Mouse (Mus musculus) urinary bladder, postnatal 25 days (tissue): ENCODE data around the gene Cdc42se1.
"Not testable (repeated sequence)": the region's sequence is repeated elsewhere in the genome, so short reads cannot be mapped to it uniquely, and the experiment has no call there.

Experiments
- DNase-seq: peaks from one replicate; pipeline ENCODE4 v3.0.0; 2022; ENCODE audit warnings: low spot score

Cdc42se1 gene

GRCm38 (mm10) chr3:95228148-95228893, at the start of gene Cdc42se1:
Gene Cdc42se1, plus strand, starts transcription at chr3:95228732.
- DNase-seq, result peak; percentile 81

DNA sequence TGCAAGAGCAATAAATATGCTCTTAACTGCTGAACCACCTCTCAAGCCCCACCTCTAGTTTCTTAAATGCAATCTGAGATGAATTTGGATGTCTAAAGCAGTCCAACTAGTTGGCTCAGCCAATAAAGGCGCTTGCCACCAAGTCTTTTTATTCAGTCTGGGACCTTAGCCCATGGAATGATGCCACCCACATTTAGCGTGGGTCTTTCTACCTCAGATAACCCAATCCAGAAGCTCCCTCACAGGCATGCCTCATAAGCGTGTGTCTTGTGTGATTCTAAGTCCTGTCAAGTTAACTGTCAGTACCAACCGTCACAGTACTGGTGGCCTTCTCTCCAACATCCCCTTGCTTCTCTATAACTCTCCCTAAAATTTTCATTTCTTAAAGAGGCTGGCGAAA, 49.6 kb upstream of the Cdc42se1 start:
- DNase-seq, result no peak

- DNase-seq, result no peak
Measured at GRCm38 (mm10) chr3:95179890-95180289, 48.6 kb upstream of the Cdc42se1 start.

- no peak for DNase-seq
Measured at GRCm38 (mm10) chr3:95181841-95182240, 46.7 kb upstream of the Cdc42se1 start.

- no peak for DNase-seq
Measured at GRCm38 (mm10) chr3:95184796-95185577, 43.5 kb upstream of the Cdc42se1 start.

DNA sequence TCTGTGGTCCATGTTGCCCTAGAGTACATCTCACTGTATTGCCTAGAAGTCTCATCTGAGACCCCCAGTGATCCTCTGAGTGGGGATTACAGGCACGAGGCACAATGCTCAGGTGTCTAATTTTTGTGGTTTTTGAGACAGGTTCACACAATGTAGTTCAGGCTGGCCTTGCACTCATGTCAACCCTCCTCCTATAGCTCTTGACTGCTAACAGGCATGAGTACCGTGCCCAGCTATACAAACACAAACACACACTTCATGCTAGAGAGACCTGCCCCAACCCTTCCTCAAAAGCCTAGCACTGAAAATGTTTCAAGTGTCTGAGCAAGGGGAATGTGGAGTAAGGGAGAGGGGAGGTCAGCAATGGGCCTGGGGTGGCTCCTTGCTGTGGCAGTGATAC, 42.4 kb upstream of the Cdc42se1 start:
- no peak for DNase-seq

DNA sequence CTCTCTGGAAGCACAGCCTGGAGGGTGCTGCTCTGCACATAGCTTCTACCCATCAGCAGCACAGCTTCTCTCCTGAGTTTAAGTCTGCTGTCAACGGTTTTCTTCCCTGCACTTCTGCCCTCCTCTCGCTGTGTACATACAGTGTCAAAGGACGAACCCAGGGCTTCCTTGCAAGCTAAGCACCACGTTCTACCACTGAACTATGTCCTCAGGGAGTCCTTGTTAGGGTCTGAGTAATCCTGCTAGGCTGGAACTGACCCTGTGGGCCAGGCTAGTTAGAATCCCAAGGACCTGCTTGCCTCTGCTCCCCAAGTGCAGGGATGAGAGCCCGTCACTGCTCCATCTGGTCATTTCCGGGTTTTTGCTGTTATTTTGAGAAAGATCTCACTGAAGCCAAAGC, 41.6 kb upstream of the Cdc42se1 start:
- no peak for DNase-seq

DNA sequence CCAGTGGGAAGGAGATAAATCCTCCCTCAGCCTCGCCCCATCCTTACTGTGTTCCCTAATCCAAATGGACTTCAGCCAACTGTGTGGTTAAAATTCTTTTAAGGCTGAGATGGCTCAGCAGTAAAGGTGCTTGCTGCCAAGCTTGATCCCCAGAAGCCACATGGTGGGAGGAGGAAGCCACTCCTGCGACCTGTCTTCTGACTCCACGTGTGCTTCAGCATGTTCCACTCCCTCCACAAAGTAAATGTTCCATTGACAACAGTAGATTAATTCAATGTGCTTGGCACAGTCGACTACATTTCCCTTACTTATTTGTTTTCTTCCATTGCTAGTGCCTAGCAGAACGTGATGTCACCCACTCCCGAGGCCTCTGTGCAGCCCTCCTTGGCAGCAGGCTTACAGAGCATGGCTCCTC, 33.8 kb upstream of the Cdc42se1 start:
- DNase-seq, result no peak

GRCm38 (mm10) chr3:95195772-95196171, 32.8 kb upstream of the Cdc42se1 start:
- no peak for DNase-seq

DNA sequence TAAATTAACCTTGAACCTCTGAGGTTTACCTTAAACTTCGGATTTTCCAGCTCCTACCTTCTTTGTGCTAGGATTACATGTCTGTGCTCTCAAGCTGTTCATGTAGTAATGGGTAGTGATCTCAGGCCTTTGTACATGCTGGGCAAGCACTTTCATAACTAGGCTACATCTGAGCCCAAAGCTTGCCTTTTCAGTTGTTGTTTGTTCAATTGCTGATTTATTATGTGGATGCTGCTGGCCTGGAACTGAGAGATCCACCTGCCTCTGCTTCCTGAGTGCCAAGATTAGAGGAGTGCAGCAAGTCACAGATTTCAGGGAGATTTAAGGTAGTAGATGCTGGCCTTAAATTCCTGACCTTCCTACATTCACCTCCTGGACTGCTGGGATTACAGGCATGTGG, 29.4 kb upstream of the Cdc42se1 start:
- DNase-seq, result no peak

DNA sequence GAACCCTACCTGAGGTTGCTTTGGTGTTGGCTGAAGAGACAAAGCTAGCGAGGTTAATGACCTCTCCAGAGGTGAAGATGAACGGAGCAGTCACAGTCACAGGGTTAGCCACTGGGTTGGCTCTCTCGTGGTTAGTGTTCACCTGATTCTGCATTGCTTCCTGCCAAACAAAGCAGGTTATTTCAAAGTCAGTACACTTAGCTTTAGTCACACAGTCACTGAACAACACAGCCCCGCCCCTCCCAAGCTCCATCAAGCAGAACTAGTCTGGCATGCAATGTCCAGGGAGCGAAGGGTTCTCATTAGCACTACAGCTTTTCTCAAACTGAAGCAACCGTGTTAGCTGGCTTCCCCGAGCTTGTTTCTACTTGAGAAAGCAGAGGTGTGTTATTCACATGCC, 28.4 kb upstream of the Cdc42se1 start:
- DNase-seq, result peak; percentile 31

- no peak for DNase-seq
Measured at GRCm38 (mm10) chr3:95200562-95200961, 28.0 kb upstream of the Cdc42se1 start.

GRCm38 (mm10) chr3:95203880-95204279, 24.7 kb upstream of the Cdc42se1 start:
- no peak for DNase-seq

GRCm38 (mm10) chr3:95208286-95208685, 20.2 kb upstream of the Cdc42se1 start:
- DNase-seq, result no peak

DNA sequence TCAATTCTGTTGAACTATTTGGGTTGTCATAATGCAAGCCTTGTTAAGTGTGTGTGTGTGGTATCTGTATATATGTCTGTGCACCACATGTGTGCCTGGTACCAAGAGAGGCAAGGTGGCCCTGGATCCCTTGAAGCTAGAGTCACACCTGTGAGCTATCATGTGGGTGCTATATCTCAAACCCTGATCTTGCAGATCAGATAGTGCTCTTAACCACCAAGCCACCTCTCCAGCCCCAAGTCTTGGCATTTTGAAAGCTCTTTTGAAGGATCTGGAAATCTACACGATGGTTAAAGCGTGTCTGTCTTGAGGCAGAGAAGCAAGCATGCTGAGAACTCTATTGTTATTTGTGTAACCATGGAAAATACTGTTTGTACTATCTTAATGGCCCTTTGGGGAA, 17.9 kb upstream of the Cdc42se1 start:
- no peak for DNase-seq

- DNase-seq, result not testable (repeated sequence)
Measured at GRCm38 (mm10) chr3:95212889-95213608, 15.5 kb upstream of the Cdc42se1 start.

- DNase-seq, result no peak
Measured at GRCm38 (mm10) chr3:95213609-95213975, 14.9 kb upstream of the Cdc42se1 start.

DNA sequence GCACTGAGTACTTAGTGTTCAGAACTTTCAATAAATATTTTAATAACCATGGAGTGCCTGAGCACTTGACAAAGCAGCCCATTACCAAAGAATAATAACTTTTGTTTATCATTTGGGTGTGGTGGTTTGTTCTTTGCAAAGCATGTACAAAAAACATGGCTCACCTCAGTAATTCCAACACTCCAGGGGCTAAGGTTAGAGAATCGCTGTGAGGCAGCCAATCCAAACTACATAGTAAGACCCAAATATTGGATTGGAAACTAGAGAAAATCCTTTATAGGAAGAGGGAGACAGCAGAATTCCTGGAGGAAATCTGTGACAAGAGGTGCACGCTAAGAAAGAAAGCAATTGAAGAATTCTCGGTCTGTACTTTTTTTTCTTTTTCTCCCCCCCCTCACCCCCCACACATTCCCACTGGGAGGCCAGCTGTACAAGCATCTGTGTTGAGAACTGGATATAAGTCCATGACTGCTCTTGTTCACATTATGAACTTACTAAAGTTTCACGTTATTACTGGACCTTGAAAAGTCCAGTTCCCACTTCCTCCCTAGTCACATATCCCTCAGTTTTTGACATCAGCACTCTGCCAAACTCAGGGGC, 11.8 kb upstream of the Cdc42se1 start:
- no peak for DNase-seq

- DNase-seq, result peak; percentile 97
Measured at GRCm38 (mm10) chr3:95217255-95218134, 11.0 kb upstream of the Cdc42se1 start, which contains the start of gene Gabpb2. Gene Gabpb2, minus strand, starts transcription at chr3:95217916.

DNA sequence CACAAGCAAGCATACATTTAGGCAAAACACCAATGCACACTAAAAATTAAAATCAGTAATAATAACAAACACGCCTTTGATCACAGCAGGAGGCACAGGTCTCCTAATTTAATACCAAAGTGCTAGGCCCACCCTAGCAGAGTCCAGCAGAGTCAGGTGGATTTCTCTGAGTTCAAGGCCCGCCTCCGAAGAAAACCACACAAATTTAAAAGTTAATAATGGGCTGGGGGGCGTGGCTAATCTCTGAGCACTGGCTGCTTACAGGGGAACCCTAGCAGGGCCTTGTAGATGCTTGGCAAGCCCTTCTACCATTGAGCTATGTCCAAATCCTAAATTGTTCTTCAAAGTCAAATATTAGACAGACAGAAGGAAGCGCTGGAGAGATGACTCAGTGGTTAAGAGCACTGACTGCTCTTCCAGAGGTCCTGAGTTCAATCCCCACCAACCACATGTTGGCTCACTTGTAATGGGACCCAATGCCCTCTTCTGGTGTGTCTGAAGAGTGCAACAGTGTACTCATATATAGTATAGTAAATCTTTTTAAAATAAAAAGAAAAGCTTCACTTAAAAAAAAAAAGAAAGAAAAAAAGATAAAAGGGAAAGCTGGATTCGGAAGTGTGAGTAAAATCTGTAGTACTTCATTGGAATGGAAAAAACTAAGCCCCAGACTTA, 9.9 kb upstream of the Cdc42se1 start:
- DNase-seq, result no peak

DNA sequence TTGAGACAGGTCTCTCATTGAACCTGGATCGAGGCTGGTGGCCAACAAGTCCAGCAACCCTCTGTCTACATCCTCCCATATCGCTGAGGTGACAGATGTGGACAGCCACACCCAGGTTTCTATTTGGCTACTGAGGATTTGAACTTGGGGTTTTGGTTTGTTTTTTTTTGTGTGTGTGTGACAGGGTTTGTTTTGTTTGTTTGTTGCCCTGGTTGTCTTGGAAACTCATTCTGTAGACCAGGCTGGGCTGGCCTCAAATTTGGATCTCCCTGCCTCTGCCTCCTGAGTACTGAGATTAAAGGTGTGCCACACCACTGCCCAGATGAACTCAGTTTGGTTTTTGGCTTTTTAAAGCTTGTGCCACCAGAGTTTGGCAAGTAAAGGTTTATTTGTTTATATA, 5.5 kb upstream of the Cdc42se1 start:
- DNase-seq, result no peak
